Mouse (Mus musculus): Measurements from ENCODE around the gene Camta2. TPM values are rescaled to one million over a fixed set of nuclear protein-coding genes. Genes with fewer than 3 reads are reported as not detected.

Gene Camta2
- polyA plus RNA-seq, 1 experiment from 2014 or later, result 4.4 TPM

DNA sequence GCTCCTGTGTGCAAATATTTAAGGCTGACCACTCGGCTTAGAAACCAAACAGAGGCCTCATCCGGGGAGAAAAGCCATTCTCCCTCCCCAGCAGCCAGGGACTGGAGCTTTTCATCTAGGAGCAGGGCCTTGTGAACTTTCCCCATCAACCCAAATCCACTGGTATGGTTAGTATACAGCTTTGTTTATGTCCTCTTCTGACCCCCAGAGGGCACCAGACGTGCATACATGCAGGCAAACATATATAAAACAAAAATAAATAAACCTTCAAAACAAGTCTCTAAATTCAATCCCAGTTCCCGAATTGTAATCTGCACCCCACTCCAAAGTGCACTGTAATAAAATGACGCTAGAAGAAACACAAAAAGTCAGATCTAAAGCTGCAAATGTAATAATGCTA is 58.3 kb downstream of the Camta2 start:
- H3K4me1 ChIP-seq (ENCODE audit: control insufficient read depth, insufficient read depth, low read length), result no peaks in the 10 kb centered on the region
- no peaks in the 10 kb centered on the region for H3K36me3 ChIP-seq (replicated peaks; ENCODE audit: control insufficient read depth, insufficient read depth, low read depth, low read length)
- no peak overlapping the region for H3K9ac ChIP-seq (replicated peaks; ENCODE audit: low read length)
- H3K4me2 ChIP-seq (ENCODE audit: low read depth, low read length), result no peak overlapping the region
- H3K27ac ChIP-seq (replicated peaks; ENCODE audit: low read depth, low read length), result no peak overlapping the region
- H3K27me3 ChIP-seq (ENCODE audit: control insufficient read depth, insufficient read depth, low read length), result no peaks in the 10 kb centered on the region
- DNase-seq (ENCODE audit: low spot score), result no peak
- no peak for ATAC-seq (replicated peaks; ENCODE audit: insufficient number of reproducible peaks, low FRiP score, low TSS enrichment, low read depth)
- no peak overlapping the region for H3K4me3 ChIP-seq (ENCODE audit: low read depth, low read length)
- no peaks in the 10 kb centered on the region for H3K9me3 ChIP-seq (replicated peaks; ENCODE audit: control insufficient read depth, low read length)
- 58% methylated on average over 5 of the region's 5 CpGs for WGBS

DNA sequence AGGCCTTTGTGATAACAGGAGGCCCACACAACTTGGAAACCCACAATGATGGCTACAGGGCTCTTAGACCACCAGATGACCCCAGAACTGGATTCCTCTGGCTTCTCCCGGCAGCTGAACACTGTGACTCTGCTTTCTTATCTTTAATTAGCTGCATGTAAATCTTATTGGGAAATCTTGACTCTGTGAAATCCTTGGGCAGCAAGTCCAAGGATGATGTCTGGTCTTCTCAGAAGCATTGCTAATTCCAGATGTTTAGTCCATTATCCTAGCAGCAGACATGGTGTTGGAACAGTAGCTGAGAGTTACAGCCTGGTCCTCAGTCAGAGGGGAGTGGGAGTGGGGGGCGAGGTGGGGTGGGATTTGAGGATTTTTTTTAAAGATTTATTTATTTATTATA is 59.5 kb downstream of the Camta2 start:
- ATAC-seq (replicated peaks; ENCODE audit: insufficient number of reproducible peaks, low FRiP score, low TSS enrichment, low read depth) (no peak), DNase-seq (ENCODE audit: low spot score) (no peak)
- WGBS, result 77% methylated on average over 2 of the region's 2 CpGs

DNA sequence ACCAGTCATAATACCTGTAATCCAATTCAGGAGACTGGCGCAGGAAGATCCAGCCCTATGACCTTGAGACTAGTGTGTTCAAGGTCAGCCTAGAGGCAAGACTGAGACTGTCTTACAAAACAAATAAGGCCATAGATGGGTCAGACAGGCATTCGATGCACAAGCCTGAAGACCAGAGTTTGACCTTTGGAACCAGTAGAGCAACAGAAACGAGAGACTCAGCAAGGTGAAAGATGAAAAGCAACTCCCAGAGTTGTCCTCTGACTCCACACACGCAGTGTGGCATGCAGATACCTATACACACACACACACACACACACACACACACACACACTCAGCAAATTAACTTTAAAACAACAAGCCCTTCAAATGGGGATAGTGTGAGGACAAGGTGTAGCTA is 61.0 kb downstream of the Camta2 start:
- ATAC-seq (replicated peaks; ENCODE audit: insufficient number of reproducible peaks, low FRiP score, low TSS enrichment, low read depth) (no peak), DNase-seq (ENCODE audit: low spot score) (no peak)

More for the DNA sequence above, 59.5 kb downstream of the Camta2 start:
- Histone ChIP-seq H3K9ac (replicated peaks; ENCODE audit: low read length) (no peak overlapping the region), H3K36me3 (replicated peaks; ENCODE audit: control insufficient read depth, insufficient read depth, low read depth, low read length) (no peaks in the 10 kb centered on the region), H3K4me3 (ENCODE audit: low read depth, low read length) (no peak overlapping the region), H3K9me3 (replicated peaks; ENCODE audit: control insufficient read depth, low read length) (no peaks in the 10 kb centered on the region), H3K4me1 (ENCODE audit: control insufficient read depth, insufficient read depth, low read length) (no peaks in the 10 kb centered on the region), H3K27ac (replicated peaks; ENCODE audit: low read depth, low read length) (no peak overlapping the region), H3K4me2 (ENCODE audit: low read depth, low read length) (no peak overlapping the region), H3K27me3 (ENCODE audit: control insufficient read depth, insufficient read depth, low read length) (no peaks in the 10 kb centered on the region)

DNA sequence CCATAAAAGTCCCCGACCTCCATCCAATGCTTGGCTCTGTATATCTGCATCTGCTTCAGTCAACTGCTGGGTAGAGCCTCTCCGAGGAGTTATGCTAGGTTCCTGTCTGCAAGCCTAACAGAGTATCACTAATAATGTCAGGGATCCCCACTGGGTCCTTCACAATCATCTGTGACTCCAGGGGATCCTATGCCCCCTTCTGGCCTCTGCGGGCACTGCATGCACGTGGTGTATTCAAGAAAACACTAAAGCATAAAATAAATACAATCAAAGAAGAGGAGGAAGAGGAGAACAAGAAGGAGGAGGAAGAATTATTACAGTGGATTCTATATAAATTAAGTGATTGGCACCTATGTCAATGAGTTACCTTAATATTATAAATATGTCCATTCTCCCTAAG is 62.4 kb downstream of the Camta2 start:
- H3K27me3 ChIP-seq (ENCODE audit: control insufficient read depth, insufficient read depth, low read length), result no peaks in the 10 kb centered on the region
- H3K27ac ChIP-seq (replicated peaks; ENCODE audit: low read depth, low read length), result no peak overlapping the region
- H3K4me2 ChIP-seq (ENCODE audit: low read depth, low read length), result no peak overlapping the region
- H3K9ac ChIP-seq (replicated peaks; ENCODE audit: low read length), result no peak overlapping the region
- no peak for ATAC-seq (replicated peaks; ENCODE audit: insufficient number of reproducible peaks, low FRiP score, low TSS enrichment, low read depth)
- no peaks in the 10 kb centered on the region for H3K9me3 ChIP-seq (replicated peaks; ENCODE audit: control insufficient read depth, low read length)
- H3K4me1 ChIP-seq (ENCODE audit: control insufficient read depth, insufficient read depth, low read length), result no peaks in the 10 kb centered on the region
- H3K36me3 ChIP-seq (replicated peaks; ENCODE audit: control insufficient read depth, insufficient read depth, low read depth, low read length), result no peaks in the 10 kb centered on the region
- 48% methylated on average over 4 of the region's 4 CpGs for WGBS
- DNase-seq (ENCODE audit: low spot score), result peak; percentile 72
- no peak overlapping the region for H3K4me3 ChIP-seq (ENCODE audit: low read depth, low read length)

More for the DNA sequence above, 61.0 kb downstream of the Camta2 start:
- Histone ChIP-seq H3K27ac (replicated peaks; ENCODE audit: low read depth, low read length) (no peak overlapping the region), H3K4me3 (ENCODE audit: low read depth, low read length) (no peak overlapping the region), H3K9ac (replicated peaks; ENCODE audit: low read length) (no peak overlapping the region), H3K4me2 (ENCODE audit: low read depth, low read length) (no peak overlapping the region), H3K27me3 (ENCODE audit: control insufficient read depth, insufficient read depth, low read length) (no peaks in the 10 kb centered on the region), H3K9me3 (replicated peaks; ENCODE audit: control insufficient read depth, low read length) (no peaks in the 10 kb centered on the region), H3K4me1 (ENCODE audit: control insufficient read depth, insufficient read depth, low read length) (no peaks in the 10 kb centered on the region), H3K36me3 (replicated peaks; ENCODE audit: control insufficient read depth, insufficient read depth, low read depth, low read length) (no peaks in the 10 kb centered on the region)
- WGBS, result 78% methylated on average over 4 of the region's 4 CpGs

DNA sequence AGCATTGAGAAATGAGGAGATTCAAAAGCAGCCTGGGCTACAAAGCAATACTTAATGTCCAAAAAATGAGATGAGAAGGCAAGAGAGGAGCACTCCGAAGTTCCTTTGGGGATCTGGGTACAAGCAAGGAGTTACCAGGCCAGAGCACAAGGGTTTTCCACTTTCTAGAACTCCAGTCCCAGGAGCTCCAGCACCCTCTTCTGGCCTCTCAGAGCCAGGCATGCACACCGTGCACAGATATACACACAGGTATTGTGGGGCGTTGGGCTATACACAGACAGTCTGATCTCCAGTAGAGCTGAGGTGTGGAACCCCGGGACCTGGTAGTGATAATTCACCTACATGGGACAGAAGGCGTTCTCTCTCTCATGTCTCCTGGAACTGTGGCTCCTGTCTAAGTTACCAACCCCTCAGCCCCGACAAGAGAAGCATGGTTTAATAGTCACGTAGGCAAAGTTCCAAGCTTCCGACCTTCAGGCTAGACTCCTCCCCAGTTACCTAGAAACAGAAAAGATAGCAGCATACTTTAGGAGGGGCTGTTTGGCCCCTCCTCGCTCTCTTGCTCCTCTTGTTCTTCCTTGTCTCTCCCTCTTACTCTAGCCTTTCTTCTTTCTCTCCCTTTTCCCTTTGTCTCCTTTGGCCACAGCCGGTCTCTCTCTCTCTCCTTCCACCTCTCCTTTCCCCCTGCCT is 64.7 kb downstream of the Camta2 start:
- no peak overlapping the region for H3K9ac ChIP-seq (replicated peaks; ENCODE audit: low read length)
- no peaks in the 10 kb centered on the region for H3K9me3 ChIP-seq (replicated peaks; ENCODE audit: control insufficient read depth, low read length)
- H3K27ac ChIP-seq (replicated peaks; ENCODE audit: low read depth, low read length), result no peak overlapping the region
- H3K4me1 ChIP-seq (ENCODE audit: control insufficient read depth, insufficient read depth, low read length), result no peaks in the 10 kb centered on the region
- 84% methylated on average over 10 of the region's 10 CpGs for WGBS
- DNase-seq (ENCODE audit: low spot score) (no peak), ATAC-seq (replicated peaks; ENCODE audit: insufficient number of reproducible peaks, low FRiP score, low TSS enrichment, low read depth) (no peak)
- H3K36me3 ChIP-seq (replicated peaks; ENCODE audit: control insufficient read depth, insufficient read depth, low read depth, low read length), result no peaks in the 10 kb centered on the region
- H3K4me2 ChIP-seq (ENCODE audit: low read depth, low read length), result no peak overlapping the region
- H3K4me3 ChIP-seq (ENCODE audit: low read depth, low read length), result no peak overlapping the region
- H3K27me3 ChIP-seq (ENCODE audit: control insufficient read depth, insufficient read depth, low read length), result no peaks in the 10 kb centered on the region

DNA sequence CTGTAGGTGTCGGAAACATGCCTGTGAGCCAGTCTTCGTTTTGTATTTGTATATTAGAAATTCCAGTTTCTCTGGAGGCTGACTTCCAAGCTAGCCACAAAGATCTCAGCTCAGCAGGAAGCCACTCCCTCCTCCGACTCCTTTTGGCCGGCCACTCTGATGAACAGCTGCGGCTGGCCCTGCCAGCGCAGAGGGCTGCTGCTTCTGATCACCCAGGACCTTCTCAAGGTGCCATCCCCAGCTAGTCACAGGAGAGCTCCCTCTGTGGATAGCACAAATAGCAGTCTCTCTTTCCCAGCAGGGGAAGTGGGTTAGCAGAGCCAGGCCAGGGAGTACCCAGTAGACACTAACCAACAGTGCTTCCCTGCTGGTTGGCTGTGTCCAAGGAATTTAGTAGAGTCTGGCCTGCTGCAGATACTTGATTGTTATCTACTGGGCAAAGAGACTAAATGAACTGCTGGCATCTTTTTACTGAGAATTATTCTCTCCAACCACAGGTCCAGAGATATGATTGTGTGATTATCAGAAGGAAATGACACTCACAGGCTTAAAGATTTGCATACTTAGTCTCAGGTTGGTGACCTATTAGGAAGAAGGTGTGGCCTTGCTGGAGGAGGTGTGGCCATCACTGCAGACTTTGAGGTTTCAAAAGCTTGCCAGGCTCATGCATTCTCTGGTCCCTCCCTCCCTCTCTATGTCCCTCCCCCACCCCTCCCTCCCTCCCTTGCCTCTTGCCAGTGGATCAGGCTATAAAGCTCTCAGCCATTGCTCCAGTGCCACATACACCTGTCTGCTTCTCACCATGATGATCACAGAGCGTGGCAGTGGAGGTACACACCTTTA is 65.7 kb downstream of the Camta2 start:
- no peak overlapping the region for H3K27ac ChIP-seq (replicated peaks; ENCODE audit: low read depth, low read length)
- H3K4me1 ChIP-seq (ENCODE audit: control insufficient read depth, insufficient read depth, low read length), result no peaks in the 10 kb centered on the region
- 49% methylated on average over 7 of the region's 7 CpGs for WGBS
- ATAC-seq (replicated peaks; ENCODE audit: insufficient number of reproducible peaks, low FRiP score, low TSS enrichment, low read depth), result no peak
- no peaks in the 10 kb centered on the region for H3K36me3 ChIP-seq (replicated peaks; ENCODE audit: control insufficient read depth, insufficient read depth, low read depth, low read length)
- no peak overlapping the region for H3K4me3 ChIP-seq (ENCODE audit: low read depth, low read length)
- H3K9me3 ChIP-seq (replicated peaks; ENCODE audit: control insufficient read depth, low read length), result no peaks in the 10 kb centered on the region
- DNase-seq (ENCODE audit: low spot score), result no peak
- no peak overlapping the region for H3K4me2 ChIP-seq (ENCODE audit: low read depth, low read length)
- H3K9ac ChIP-seq (replicated peaks; ENCODE audit: low read length), result no peak overlapping the region
- no peaks in the 10 kb centered on the region for H3K27me3 ChIP-seq (ENCODE audit: control insufficient read depth, insufficient read depth, low read length)

Small RNA genes lying within 50 kb of the gene (microRNA-seq; reads per million reads assigned to microRNA genes)
- not detected for gene Mir6925 (ENCODE audit: borderline number of aligned reads)

Other genes starting within 250 kb of the Camta2 start
- 38.7 and 46.9 TPM in 2 replicates for gene Med11, start 236.2 kb downstream of the Camta2 start, polyA plus RNA-seq (2014; fragmentation: Nextera tagmentation; extraction: Ambion mirVana)
- 0.18 and 0.26 TPM in 2 replicates for gene Zmynd15, start 228.7 kb downstream of the Camta2 start, polyA plus RNA-seq (2014; fragmentation: Nextera tagmentation; extraction: Ambion mirVana)
- gene Cxcl16, start 228.1 kb downstream of the Camta2 start, polyA plus RNA-seq (2014; fragmentation: Nextera tagmentation; extraction: Ambion mirVana), result 0.81 and 0.91 TPM in 2 replicates
- gene Tm4sf5, start 182.9 kb downstream of the Camta2 start, polyA plus RNA-seq (2014; fragmentation: Nextera tagmentation; extraction: Ambion mirVana), result 0.36 TPM in 1 of 2 replicates, not detected in the other
- gene Vmo1, start 173.5 kb downstream of the Camta2 start, polyA plus RNA-seq (2014; fragmentation: Nextera tagmentation; extraction: Ambion mirVana), result 0.45 TPM in 1 of 2 replicates, not detected in the other
- gene Gltpd2, start 168.9 kb downstream of the Camta2 start, polyA plus RNA-seq (2014; fragmentation: Nextera tagmentation; extraction: Ambion mirVana), result 0.46 TPM in 1 of 2 replicates, not detected in the other
- gene Psmb6, start 162.7 kb downstream of the Camta2 start, polyA plus RNA-seq (2014; fragmentation: Nextera tagmentation; extraction: Ambion mirVana), result 827 and 878 TPM in 2 replicates
- not detected in 2 replicates for gene Gm40193, start 155.2 kb downstream of the Camta2 start, polyA plus RNA-seq (2014; fragmentation: Nextera tagmentation; extraction: Ambion mirVana)
- 1.6 and 2.2 TPM in 2 replicates for gene Pld2, start 148.0 kb downstream of the Camta2 start, polyA plus RNA-seq (2014; fragmentation: Nextera tagmentation; extraction: Ambion mirVana)
- gene Mink1, start 125.2 kb downstream of the Camta2 start, polyA plus RNA-seq (2014; fragmentation: Nextera tagmentation; extraction: Ambion mirVana), result 12.6 and 13.7 TPM in 2 replicates
- not detected in 2 replicates for gene 4930544D05Rik, start 72.3 kb downstream of the Camta2 start, polyA plus RNA-seq (2014; fragmentation: Nextera tagmentation; extraction: Ambion mirVana)
- gene Chrne, start 68.9 kb downstream of the Camta2 start, polyA plus RNA-seq (2014; fragmentation: Nextera tagmentation; extraction: Ambion mirVana), result not detected in 2 replicates
- 0.93 and 1.3 TPM in 2 replicates for gene Gp1ba, start 49.0 kb downstream of the Camta2 start, polyA plus RNA-seq (2014; fragmentation: Nextera tagmentation; extraction: Ambion mirVana)
- 81.9 and 92.8 TPM in 2 replicates for gene Rnf167, start 40.9 kb downstream of the Camta2 start, polyA plus RNA-seq (2014; fragmentation: Nextera tagmentation; extraction: Ambion mirVana)
- gene Slc25a11, start 40.6 kb downstream of the Camta2 start, polyA plus RNA-seq (2014; fragmentation: Nextera tagmentation; extraction: Ambion mirVana), result 144 and 150 TPM in 2 replicates
- gene Pfn1, start 33.5 kb downstream of the Camta2 start, polyA plus RNA-seq (2014; fragmentation: Nextera tagmentation; extraction: Ambion mirVana), result 1,669 and 1,679 TPM in 2 replicates
- gene Eno3, start 30.9 kb downstream of the Camta2 start, polyA plus RNA-seq (2014; fragmentation: Nextera tagmentation; extraction: Ambion mirVana), result 30.7 and 40.4 TPM in 2 replicates
- 107 and 118 TPM in 2 replicates for gene Spag7, start 18.7 kb downstream of the Camta2 start, polyA plus RNA-seq (2014; fragmentation: Nextera tagmentation; extraction: Ambion mirVana)
- 0.73 and 0.82 TPM in 2 replicates for gene Inca1, start 12.1 kb upstream of the Camta2 start, polyA plus RNA-seq (2014; fragmentation: Nextera tagmentation; extraction: Ambion mirVana)
- gene Kif1c, start 12.4 kb upstream of the Camta2 start, polyA plus RNA-seq (2014; fragmentation: Nextera tagmentation; extraction: Ambion mirVana), result 7.5 and 8.3 TPM in 2 replicates
- 6.7 and 7.3 TPM in 2 replicates for gene Zfp3, start 76.1 kb upstream of the Camta2 start, polyA plus RNA-seq (2014; fragmentation: Nextera tagmentation; extraction: Ambion mirVana)
- not detected in 2 replicates for gene Scimp, start 124.5 kb upstream of the Camta2 start, polyA plus RNA-seq (2014; fragmentation: Nextera tagmentation; extraction: Ambion mirVana)
- gene Rabep1, start 156.7 kb upstream of the Camta2 start, polyA plus RNA-seq (2014; fragmentation: Nextera tagmentation; extraction: Ambion mirVana), result 36.2 and 36.6 TPM in 2 replicates

All from embryonic facial prominence, embryonic 11.5 days (tissue).